Comparison of ENCODE assay signal across 12 mouse cellular contexts in genomic region chr9:74906951-74907350, GRCm38 (mm10). TPM values are rescaled to one million over a fixed set of nuclear protein-coding genes. Genes with fewer than 3 reads are reported as not detected.
A peak's percentile ranks its signal among the peaks of the same experiment; 100 is the strongest.
DNase-seq lines count a peak whose midpoint lies in the region; ATAC-seq and TF ChIP-seq lines count a peak whose summit lies in the region.
"Had no signal": no experiment of that assay in that cellular context is flagged by ENCODE, and none has a peak within 500 bp of the region (broad histone marks: within the 10 kb centered on the region; RNA-seq: fewer than 3 reads in every experiment).

No protein-coding gene starts in this region.

- peak; percentile 51 for ATAC-seq in liver, embryonic 15.5 days (ENCODE audit: insufficient read depth)

- H3K79me2 ChIP-seq in liver, adult 2 months (ENCODE audit: control insufficient read depth, insufficient read depth, low read length), result no peaks in the 10 kb centered on the region

- intact Hi-C loops in left cerebral cortex, postnatal 4 days (cut with DNase I), result loop anchor here (5.0 kb wide), 1 partner anchor 115 kb away; no protein-coding TSS in a partner anchor

- no peak overlapping the region for H3K9ac ChIP-seq in liver, adult 2 months (ENCODE audit: low read depth, low read length)
- H3K9ac ChIP-seq in liver, embryonic 15.5 days, result no peak overlapping the region

- H3K27ac ChIP-seq in liver, adult 2 months (replicated peaks; ENCODE audit: insufficient read depth, low read depth, low read length), result no peak overlapping the region
- no peak overlapping the region for H3K27ac ChIP-seq in liver, embryonic 15.5 days (replicated peaks)
- H3K27ac ChIP-seq: embryonic facial prominence, embryonic 10.5 days; limb, embryonic 10.5 days had no signal

- H3K4me3 ChIP-seq in liver, adult 2 months (ENCODE audit: insufficient read depth, low read depth, low read length), result no peak overlapping the region
- no peak overlapping the region for H3K4me3 ChIP-seq in liver, embryonic 15.5 days (replicated peaks)
- H3K4me3 ChIP-seq: embryonic facial prominence, embryonic 10.5 days; limb, embryonic 10.5 days had no signal

- H3K4me1 ChIP-seq in liver, adult 2 months (ENCODE audit: control insufficient read depth, insufficient read depth, low read length), result peaks cover 9% of the 10 kb centered on the region
- H3K4me1 ChIP-seq in liver, embryonic 15.5 days (replicated peaks), result no peaks in the 10 kb centered on the region

- no peaks in the 10 kb centered on the region for H3K27me3 ChIP-seq in liver, adult 2 months (ENCODE audit: control insufficient read depth, insufficient read depth, low read length)
- no peaks in the 10 kb centered on the region for H3K27me3 ChIP-seq in liver, embryonic 15.5 days

- 10% methylated on average over 4 of the region's 4 CpGs for WGBS in liver, adult 2 months
- WGBS in liver, embryonic 15.5 days (ENCODE audit: insufficient replicate concordance), result 16% methylated on average over 4 of the region's 4 CpGs

- no peaks in the 10 kb centered on the region for H3K36me3 ChIP-seq in liver, adult 2 months (ENCODE audit: control insufficient read depth, insufficient read depth, low read length)
- no peaks in the 10 kb centered on the region for H3K36me3 ChIP-seq in liver, embryonic 15.5 days (replicated peaks)
- H3K36me3 ChIP-seq: embryonic facial prominence, embryonic 10.5 days; limb, embryonic 10.5 days had no signal

- H3K4me2 ChIP-seq in liver, embryonic 15.5 days, result no peak overlapping the region

- no peak for TF ChIP-seq CTCF in liver, adult 2 months (IDR thresholded peaks at IDR 0.05; ENCODE audit: low read depth, low read length)

- no peak for TF ChIP-seq POLR2A in liver, adult 2 months (IDR thresholded peaks at IDR 0.05; ENCODE audit: extremely low read depth, insufficient read depth, low read length)

- no peaks in the 10 kb centered on the region for H3K9me3 ChIP-seq in liver, embryonic 15.5 days (replicated peaks)
- H3K9me3 ChIP-seq: embryonic facial prominence, embryonic 10.5 days; limb, embryonic 10.5 days had no signal

- peak; percentile 76 for DNase-seq in liver, adult 2 months (ENCODE audit: extremely low read depth, low read depth, low spot score)
- no peak for DNase-seq in liver
- peak; percentile 11 for DNase-seq in ZHBTc4 (ENCODE audit: low read depth, low spot score)
- DNase-seq in monocyte, adult 2 months (ENCODE audit: low read depth in 1 of 2, low spot score in 2 of 2), result peak; percentile 16 to 20
- no peak for DNase-seq in left cerebral cortex, postnatal 4 days
- DNase-seq in right cerebral cortex, adult 2 months (ENCODE audit: low spot score in 2 of 2), result no peak
- DNase-seq in layer of hippocampus, postnatal 14 days (ENCODE audit: low spot score in 2 of 2), result no peak
- DNase-seq: kidney, adult 8-10 months had no signal

RNA-seq across cellular contexts. Expression of gene Onecut1, which starts 45.2 kb away (rescaled TPM):
- total RNA-seq in liver, adult 2 months (2014; rRNA removed), result 1.9 and 2.5 TPM in 2 replicates
- 11.1 and 32.1 TPM in 2 replicates for polyA plus RNA-seq in liver, adult 2 months (2012; rRNA removed)
- polyA plus RNA-seq in liver, embryonic 15.5 days (2015; fragmentation: Nextera tagmentation; extraction: Ambion mirVana), result 2.0 and 2.2 TPM in 2 replicates
- total RNA-seq in left cerebral cortex, postnatal 4 days (2021), result under 1 TPM in 1 of 2 experiments, not detected in 1; 0.16 TPM
- total RNA-seq in layer of hippocampus, postnatal 14 days (2021), result under 1 TPM; 0.23 to 0.26 TPM
- polyA plus RNA-seq: heart, embryonic 16.5 days; limb, embryonic 10.5 days had no signal

RNA-seq across cellular contexts. Expression of gene Fam214a, which starts 45.7 kb away (rescaled TPM):
- 67.5 and 116 TPM in 2 replicates for total RNA-seq in liver, adult 2 months (2014; rRNA removed)
- 14.5 and 23.1 TPM in 2 replicates for polyA plus RNA-seq in liver, adult 2 months (2012; rRNA removed)
- 1.9 and 2.1 TPM in 2 replicates for polyA plus RNA-seq in liver, embryonic 15.5 days (2015; fragmentation: Nextera tagmentation; extraction: Ambion mirVana)
- 10 to 100 TPM; 25.7 to 28.8 TPM for total RNA-seq in left cerebral cortex, postnatal 4 days (2021)
- total RNA-seq in layer of hippocampus, postnatal 14 days (2021), result 10 to 100 TPM; 44.9 to 60.2 TPM

Comparison
In these comparisons a context has a peak if more than half of its experiments do, and no peak if none do; other contexts are left out.
1. DNase-seq: peak in liver, adult 2 months (single experiment), ZHBTc4 (single experiment) and monocyte, adult 2 months (2 of 2); none in liver (single experiment), left cerebral cortex, postnatal 4 days (single experiment), right cerebral cortex, adult 2 months (0 of 2) and layer of hippocampus, postnatal 14 days (0 of 2).